Comparison of ENCODE assay signal across 8 mouse cellular contexts in genomic region chr12:28750876-28751275, GRCm38 (mm10). TPM values are rescaled to one million over a fixed set of nuclear protein-coding genes. Genes with fewer than 3 reads are reported as not detected.
DNase-seq lines count a peak whose midpoint lies in the region; ATAC-seq and TF ChIP-seq lines count a peak whose summit lies in the region.

No protein-coding gene starts in this region.

- no peak for ATAC-seq in neural tube, embryonic 12.5 days (ENCODE audit: low FRiP score, low read depth)
- no peak for ATAC-seq in limb, embryonic 15.5 days (ENCODE audit: insufficient number of reproducible peaks, low FRiP score, low TSS enrichment, low read depth)
- no peak for ATAC-seq in stomach, embryonic 15.5 days (ENCODE audit: insufficient read depth, low FRiP score, low read depth)

- peaks cover 13% of the 10 kb centered on the region for H3K36me3 ChIP-seq in neural tube, embryonic 12.5 days
- peaks cover 14% of the 10 kb centered on the region for H3K36me3 ChIP-seq in limb, embryonic 15.5 days
- H3K36me3 ChIP-seq in stomach, embryonic 15.5 days = peaks cover 11% of the 10 kb centered on the region; the same call in 1 of the 2 replicates

- no peak for DNase-seq in gastrocnemius, adult 2 months
- DNase-seq in gastrocnemius, adult 8-10 months (ENCODE audit: low spot score in 2 of 2) = no peak
- DNase-seq in neural tube, embryonic 10.5 days (ENCODE audit: extremely low spot score, low spot score) = no peak
- no peak for DNase-seq in layer of hippocampus, postnatal 10 days (ENCODE audit: low spot score in 2 of 2)
- no peak for DNase-seq in thymus, postnatal 0 days (ENCODE audit: low spot score)

- H3K27me3 ChIP-seq in neural tube, embryonic 12.5 days (replicated peaks) = no peaks in the 10 kb centered on the region
- H3K27me3 ChIP-seq in limb, embryonic 15.5 days = no peaks in the 10 kb centered on the region
- H3K27me3 ChIP-seq in stomach, embryonic 15.5 days (replicated peaks) = no peaks in the 10 kb centered on the region

- H3K4me3 ChIP-seq in gastrocnemius, adult 2 months = peak overlapping the region; percentile 94
- peak overlapping the region; percentile 76; the same call in 1 of the 2 replicates for H3K4me3 ChIP-seq in neural tube, embryonic 12.5 days
- H3K4me3 ChIP-seq in limb, embryonic 15.5 days = peak overlapping the region; percentile 69; the same call in 1 of the 2 replicates
- peak overlapping the region; percentile 79; the same call in 1 of the 2 replicates for H3K4me3 ChIP-seq in stomach, embryonic 15.5 days (replicated peaks)

- peak overlapping the region; percentile 74; the same call in 1 of the 2 replicates for H3K4me2 ChIP-seq in neural tube, embryonic 12.5 days (replicated peaks)
- H3K4me2 ChIP-seq in limb, embryonic 15.5 days = no peak overlapping the region
- H3K4me2 ChIP-seq in stomach, embryonic 15.5 days = peak overlapping the region; percentile 83

- H3K9ac ChIP-seq in neural tube, embryonic 12.5 days = no peak overlapping the region
- H3K9ac ChIP-seq in limb, embryonic 15.5 days = no peak overlapping the region
- no peak overlapping the region for H3K9ac ChIP-seq in stomach, embryonic 15.5 days

- H3K27ac ChIP-seq in gastrocnemius, adult 2 months = peak overlapping the region; percentile 92
- H3K27ac ChIP-seq in neural tube, embryonic 12.5 days = no peak overlapping the region
- no peak overlapping the region for H3K27ac ChIP-seq in limb, embryonic 15.5 days
- peak overlapping the region; percentile 57; the same call in 1 of the 2 replicates for H3K27ac ChIP-seq in stomach, embryonic 15.5 days

- WGBS in neural tube, embryonic 12.5 days = 94% methylated on average over 5 of the region's 5 CpGs
- 92% methylated on average over 5 of the region's 5 CpGs for WGBS in limb, embryonic 15.5 days
- WGBS in stomach, embryonic 15.5 days = 91% methylated on average over 5 of the region's 5 CpGs

- peaks cover 18% of the 10 kb centered on the region for H3K4me1 ChIP-seq in neural tube, embryonic 12.5 days
- H3K4me1 ChIP-seq in limb, embryonic 15.5 days = peaks cover 19% of the 10 kb centered on the region
- H3K4me1 ChIP-seq in stomach, embryonic 15.5 days = peaks cover 11% of the 10 kb centered on the region; the same call in 1 of the 2 replicates

- no peak for TF ChIP-seq CTCF in gastrocnemius, adult 2 months (IDR thresholded peaks at IDR 0.05)

- intact Hi-C loops in gastrocnemius, adult 2 months (cut with DNase I) = loop anchor here (5.0 kb wide), 2 partner anchors 49 to 114 kb away; partner anchors contain the start of gene Rps7

- no peaks in the 10 kb centered on the region for H3K9me3 ChIP-seq in neural tube, embryonic 12.5 days
- H3K9me3 ChIP-seq in limb, embryonic 15.5 days = no peaks in the 10 kb centered on the region
- H3K9me3 ChIP-seq in stomach, embryonic 15.5 days = no peaks in the 10 kb centered on the region

RNA-seq across cellular contexts. Expression of gene Trappc12, which starts 0.6 kb away (rescaled TPM):
- 10 to 100 TPM; 18.2 to 22.5 TPM for total RNA-seq in gastrocnemius, adult 2 months (2021)
- total RNA-seq in gastrocnemius, adult 8-10 months (2022) = 10 to 100 TPM; 17.1 to 18.7 (median 18.0) TPM
- polyA plus RNA-seq in neural tube, embryonic 12.5 days (2016; fragmentation: Nextera tagmentation; extraction: Ambion mirVana) = 41.0 and 42.4 TPM in 2 replicates
- polyA plus RNA-seq in limb, embryonic 15.5 days (2015; fragmentation: Nextera tagmentation; extraction: Ambion mirVana) = 37.8 and 38.6 TPM in 2 replicates
- polyA plus RNA-seq in stomach, embryonic 15.5 days (2015; fragmentation: Nextera tagmentation; extraction: Ambion mirVana) = 32.5 and 35.5 TPM in 2 replicates
- total RNA-seq in layer of hippocampus, postnatal 10 days (2021) = 10 to 100 TPM; 45.6 to 47.0 TPM
- 38.6 and 40.0 TPM in 2 replicates for polyA plus RNA-seq in thymus, postnatal 0 days (2015; fragmentation: Nextera tagmentation; extraction: Ambion mirVana)

RNA-seq across cellular contexts. Expression of gene Eipr1, which starts 0.7 kb away (rescaled TPM):
- 1 to 10 TPM; 6.5 to 7.2 TPM for total RNA-seq in gastrocnemius, adult 2 months (2021)
- 1 to 10 TPM; 6.5 to 8.3 (median 7.5) TPM for total RNA-seq in gastrocnemius, adult 8-10 months (2022)
- polyA plus RNA-seq in neural tube, embryonic 12.5 days (2016; fragmentation: Nextera tagmentation; extraction: Ambion mirVana) = 54.6 and 57.4 TPM in 2 replicates
- polyA plus RNA-seq in limb, embryonic 15.5 days (2015; fragmentation: Nextera tagmentation; extraction: Ambion mirVana) = 31.6 and 32.8 TPM in 2 replicates
- 28.0 and 29.7 TPM in 2 replicates for polyA plus RNA-seq in stomach, embryonic 15.5 days (2015; fragmentation: Nextera tagmentation; extraction: Ambion mirVana)
- total RNA-seq in layer of hippocampus, postnatal 10 days (2021) = 10 to 100 TPM; 41.6 to 47.7 TPM
- polyA plus RNA-seq in thymus, postnatal 0 days (2015; fragmentation: Nextera tagmentation; extraction: Ambion mirVana) = 50.3 and 57.0 TPM in 2 replicates

Comparison
In these comparisons a context has a peak if more than half of its experiments do, and no peak if none do; other contexts are left out.
1. H3K27ac ChIP-seq: peak in gastrocnemius, adult 2 months (single experiment) and stomach, embryonic 15.5 days (single experiment); none in neural tube, embryonic 12.5 days (single experiment) and limb, embryonic 15.5 days (single experiment).
2. Peak in every context shown above with its lines, with median percentiles within 50 percentile points of each other: H3K4me3 ChIP-seq.